Mouse (Mus musculus): Measurements from ENCODE around the gene Ehd2.
A peak's percentile ranks its signal among the peaks of the same experiment; 100 is the strongest.
"Not testable (repeated sequence)": the region's sequence is repeated elsewhere in the genome, so short reads cannot be mapped to it uniquely, and the experiment has no call there.

Ehd2 gene

GRCm38 (mm10) chr7:15945721-15946536, 21.4 kb downstream of the Ehd2 start, which contains the start of gene Nop53:
Nop53 (minus strand) TSS chr7:15946074.
- peak; percentile 93 to 95 for DNase-seq

GRCm38 (mm10) chr7:15945211-15945610, 22.2 kb downstream of the Ehd2 start:
- DNase-seq: no peak

DNA sequence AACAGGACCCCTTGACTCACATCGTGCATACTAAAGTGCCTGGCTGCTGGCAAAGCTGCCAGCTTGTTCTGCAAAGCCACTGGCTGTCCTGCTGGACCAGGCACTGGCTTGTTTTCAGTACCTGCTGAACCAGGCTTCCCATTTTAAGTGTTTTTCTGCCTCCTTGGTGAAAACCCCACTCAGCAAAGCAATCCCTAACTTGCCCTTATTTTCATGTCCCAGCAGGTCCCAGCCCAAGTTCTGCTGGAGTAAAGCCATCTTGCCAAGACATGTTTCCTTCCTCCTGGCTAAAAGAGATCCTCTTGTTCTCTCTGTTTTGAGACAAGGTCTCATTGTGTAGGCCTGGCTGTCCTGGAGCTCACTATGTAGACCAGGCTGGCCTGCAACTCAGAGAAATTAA, 23.1 kb downstream of the Ehd2 start:
- no peak for DNase-seq

DNA sequence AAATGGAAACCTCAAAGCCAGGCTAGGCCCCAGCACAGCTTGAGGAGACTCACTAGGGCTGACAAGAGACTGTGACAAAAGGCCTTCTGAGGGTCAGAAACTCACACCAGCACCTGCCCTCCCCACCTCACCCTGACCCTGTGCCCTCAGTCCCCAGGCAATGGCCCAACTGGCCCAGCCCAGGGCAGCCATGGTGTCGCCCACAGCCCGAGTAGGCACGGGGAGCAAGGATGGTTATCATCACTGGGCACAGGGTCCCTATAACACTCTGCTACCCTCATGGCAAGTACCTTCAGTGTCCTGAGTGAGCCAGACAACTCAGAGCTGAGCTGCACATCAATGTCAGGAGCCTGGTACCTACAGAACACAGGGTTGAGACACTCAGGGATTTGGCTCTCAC, 28.7 kb downstream of the Ehd2 start:
- no peak for DNase-seq

DNA sequence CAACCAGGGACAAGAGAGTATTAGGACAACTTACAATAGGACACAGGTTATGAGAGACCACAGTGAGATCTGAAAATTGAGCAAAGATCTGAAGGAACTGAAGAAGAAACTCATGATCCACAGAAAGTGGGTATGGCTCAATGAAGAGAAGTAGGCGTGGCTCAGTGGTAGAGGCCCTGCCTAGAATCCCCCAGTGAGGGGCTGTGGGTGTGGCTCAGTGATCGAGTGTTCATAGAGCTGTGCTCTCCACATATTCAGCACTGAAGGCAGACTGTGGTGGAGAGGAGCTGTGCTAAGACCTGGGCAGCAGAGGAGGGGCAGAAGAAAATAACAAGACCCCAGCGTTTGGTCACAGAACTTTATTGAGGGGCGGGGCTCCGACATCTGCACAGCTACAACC, 29.9 kb downstream of the Ehd2 start:
- no peak for DNase-seq

- peak in 1 of 2 experiments; percentile 45 for DNase-seq
Observed at GRCm38 (mm10) chr7:15933437-15934359, 33.7 kb downstream of the Ehd2 start.

DNA sequence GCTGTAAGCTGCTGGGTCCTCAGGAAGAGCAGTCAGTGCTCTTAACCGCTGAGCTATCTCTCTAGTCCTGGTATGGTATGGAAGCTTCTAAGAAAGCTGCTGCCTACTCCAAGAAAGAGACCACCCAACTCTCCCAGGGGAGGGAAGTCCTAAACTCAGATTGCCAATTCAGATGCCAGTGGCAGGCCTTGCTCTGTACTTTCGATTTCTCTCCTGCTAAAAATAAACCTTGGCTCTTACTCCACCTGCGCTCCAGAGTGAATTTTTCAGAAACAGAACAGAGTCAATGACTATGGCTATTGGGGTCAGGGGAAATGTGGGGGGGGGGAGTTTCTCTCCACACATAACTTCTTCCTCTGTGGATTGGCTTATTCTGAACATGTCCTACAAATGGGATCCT, 35.7 kb downstream of the Ehd2 start:
- DNase-seq: no peak

GRCm38 (mm10) chr7:15930543-15930942, 36.8 kb downstream of the Ehd2 start:
- no peak for DNase-seq

DNA sequence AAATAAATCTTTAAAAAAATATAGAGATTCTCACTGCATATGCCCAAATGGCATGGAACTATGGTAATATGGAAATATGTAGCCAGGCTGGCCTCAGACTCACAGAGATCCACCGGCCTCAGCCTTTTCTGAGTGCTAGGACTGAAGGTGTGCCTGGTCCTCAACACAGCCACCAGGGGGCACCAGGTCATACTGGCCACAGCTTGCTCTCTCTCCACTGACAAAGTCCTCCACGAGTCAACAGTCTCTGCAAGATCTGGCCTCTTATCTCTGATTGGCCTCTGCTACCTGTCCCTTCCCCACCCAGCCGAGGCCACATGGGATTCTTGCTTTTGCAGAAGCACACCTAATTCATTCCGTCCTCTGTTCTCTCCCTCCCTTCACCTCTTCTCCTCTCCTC, 37.5 kb downstream of the Ehd2 start:
- DNase-seq: peak; percentile 78 to 81

GRCm38 (mm10) chr7:15922220-15922773, 45.1 kb downstream of the Ehd2 start, which contains the start of gene Selenow:
Selenow (minus strand) TSS chr7:15922402.
- peak; percentile 91 to 95 for DNase-seq

- peak in 1 of 2 experiments; percentile 37 for DNase-seq
Observed at GRCm38 (mm10) chr7:15921796-15922195, 45.6 kb downstream of the Ehd2 start.

DNA sequence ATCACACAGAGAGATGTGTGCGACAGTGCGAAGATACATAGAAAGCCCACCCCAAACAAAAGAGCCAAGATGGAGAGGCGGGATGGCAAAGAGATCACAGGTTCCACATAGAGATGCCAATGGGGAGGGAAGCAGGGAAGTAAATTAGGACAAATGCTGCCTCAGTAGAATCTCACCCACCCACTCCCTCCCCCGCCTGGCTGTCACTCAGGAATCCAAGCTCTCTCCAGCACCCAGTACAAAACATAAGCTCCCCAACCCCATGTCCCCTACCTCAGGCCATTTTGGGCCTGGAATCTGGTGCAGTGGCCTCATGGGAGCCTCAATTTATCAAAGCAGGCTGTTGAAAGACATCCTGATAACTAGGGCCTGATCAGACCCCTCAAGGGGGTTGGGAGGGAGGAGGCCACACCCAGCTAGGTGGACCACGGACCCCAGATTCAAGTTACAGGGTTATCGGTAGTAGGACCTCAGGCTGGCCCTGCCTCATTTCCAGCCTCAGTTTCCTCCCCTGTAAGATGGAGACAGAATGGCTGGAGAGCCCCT, 46.6 kb downstream of the Ehd2 start:
- no peak for DNase-seq

DNA sequence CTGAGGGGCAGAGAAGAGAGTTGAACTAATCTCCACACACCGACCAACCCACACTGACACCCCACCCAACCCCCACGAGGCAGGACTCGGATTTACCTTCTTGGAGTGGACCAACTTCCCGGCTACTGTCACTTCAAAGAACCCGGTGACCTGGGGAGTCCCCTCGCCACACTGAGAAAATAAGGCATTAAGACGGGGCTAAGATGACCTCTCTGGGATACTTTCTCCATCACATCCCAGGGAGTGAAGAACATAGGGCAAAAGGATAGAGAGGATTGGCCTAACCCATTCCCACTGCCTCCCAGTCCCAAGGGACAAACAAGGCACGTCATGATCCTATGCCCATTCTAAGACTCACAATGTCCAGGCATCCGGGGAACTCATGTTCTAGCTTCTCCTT, 47.4 kb downstream of the Ehd2 start:
- no peak for DNase-seq

GRCm38 (mm10) chr7:15918371-15918770, 49.0 kb downstream of the Ehd2 start:
- no peak for DNase-seq

DNA sequence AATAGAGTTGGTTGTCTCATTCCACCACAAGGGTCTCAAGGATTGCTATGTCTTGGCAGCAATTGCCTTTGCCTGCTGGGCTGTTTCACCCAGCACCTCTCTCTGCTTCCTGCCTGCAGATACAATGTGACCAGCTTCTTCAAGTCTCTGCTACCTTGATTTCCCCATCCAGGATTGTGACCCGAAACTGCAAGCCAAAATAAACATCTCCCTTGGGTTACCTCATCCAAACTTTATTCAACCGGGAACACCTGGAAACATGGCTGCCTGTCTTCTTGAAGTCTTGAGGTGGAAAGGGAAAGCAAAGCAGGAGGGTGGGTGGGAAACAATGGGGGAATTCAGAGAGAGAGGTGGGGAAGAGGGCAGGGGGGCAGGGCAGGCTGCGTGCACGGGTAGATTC, 50.4 kb downstream of the Ehd2 start:
- DNase-seq: no peak

- no peak for DNase-seq
Observed at GRCm38 (mm10) chr7:15916134-15916723, 51.1 kb downstream of the Ehd2 start.

DNA sequence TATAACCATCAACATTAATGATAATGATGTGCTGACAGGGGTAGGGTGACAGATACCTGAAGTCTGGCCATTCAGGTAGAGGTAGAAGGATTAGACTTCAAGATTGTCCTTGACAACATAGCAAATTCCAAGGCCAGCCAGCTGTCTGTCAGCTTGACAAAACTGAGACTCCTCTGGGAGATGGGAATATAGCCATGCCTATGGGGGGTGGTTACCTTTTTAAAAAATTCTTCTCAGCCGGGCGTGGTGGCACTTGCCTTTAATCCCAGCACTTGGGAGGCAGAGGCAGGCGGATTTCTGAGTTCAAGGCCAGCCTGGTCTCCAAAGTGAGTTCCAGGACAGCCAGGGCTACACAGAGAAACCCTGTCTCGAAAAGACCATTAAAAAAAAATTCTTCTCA, 51.7 kb downstream of the Ehd2 start:
- DNase-seq: not testable (repeated sequence)

- DNase-seq: no peak
Observed at GRCm38 (mm10) chr7:15914751-15915150, 52.6 kb downstream of the Ehd2 start.

- DNase-seq: peak; percentile 67 to 68
Observed at GRCm38 (mm10) chr7:15914252-15914651, 53.1 kb downstream of the Ehd2 start.

DNA sequence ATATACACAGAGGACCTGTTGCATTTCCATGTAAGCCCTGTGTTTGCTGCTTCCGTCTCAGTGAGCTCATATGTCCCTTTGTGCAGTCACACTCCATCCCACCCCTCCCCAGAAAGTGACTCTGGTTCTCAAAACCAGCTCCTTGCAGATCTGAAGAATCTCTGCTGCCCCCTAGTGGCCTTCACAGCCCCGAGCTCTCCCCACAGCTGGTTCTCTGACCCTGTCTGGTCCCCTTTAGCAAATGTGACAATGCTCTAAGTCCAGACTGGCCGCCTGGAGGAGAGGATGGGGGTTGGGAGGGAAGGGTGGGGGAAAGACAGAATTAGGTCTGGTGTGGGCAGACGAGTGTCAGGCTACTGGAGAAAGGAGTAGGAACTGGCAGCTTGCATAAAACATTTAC, 55.2 kb downstream of the Ehd2 start:
- DNase-seq: peak; percentile 82 to 85

DNA sequence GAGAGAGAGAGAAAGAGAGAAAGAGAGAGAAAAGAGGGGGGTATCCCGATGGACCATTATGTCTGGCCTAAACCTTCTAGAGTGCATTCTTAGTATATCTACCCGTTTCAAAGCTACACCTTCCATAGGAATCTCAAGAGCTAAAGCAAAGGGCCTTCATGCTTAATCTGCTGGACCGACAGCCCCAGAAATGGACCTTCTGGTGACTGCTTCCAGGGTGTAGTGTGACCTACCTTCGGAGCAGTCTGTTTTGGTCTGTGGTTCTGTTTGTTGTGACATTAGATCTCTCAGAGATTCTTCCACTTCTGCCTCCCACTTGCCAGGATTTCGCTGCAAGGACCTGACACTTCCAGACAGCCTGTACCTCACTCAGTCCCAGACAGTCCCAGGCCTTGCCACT, 56.8 kb downstream of the Ehd2 start:
- DNase-seq: no peak

DNA sequence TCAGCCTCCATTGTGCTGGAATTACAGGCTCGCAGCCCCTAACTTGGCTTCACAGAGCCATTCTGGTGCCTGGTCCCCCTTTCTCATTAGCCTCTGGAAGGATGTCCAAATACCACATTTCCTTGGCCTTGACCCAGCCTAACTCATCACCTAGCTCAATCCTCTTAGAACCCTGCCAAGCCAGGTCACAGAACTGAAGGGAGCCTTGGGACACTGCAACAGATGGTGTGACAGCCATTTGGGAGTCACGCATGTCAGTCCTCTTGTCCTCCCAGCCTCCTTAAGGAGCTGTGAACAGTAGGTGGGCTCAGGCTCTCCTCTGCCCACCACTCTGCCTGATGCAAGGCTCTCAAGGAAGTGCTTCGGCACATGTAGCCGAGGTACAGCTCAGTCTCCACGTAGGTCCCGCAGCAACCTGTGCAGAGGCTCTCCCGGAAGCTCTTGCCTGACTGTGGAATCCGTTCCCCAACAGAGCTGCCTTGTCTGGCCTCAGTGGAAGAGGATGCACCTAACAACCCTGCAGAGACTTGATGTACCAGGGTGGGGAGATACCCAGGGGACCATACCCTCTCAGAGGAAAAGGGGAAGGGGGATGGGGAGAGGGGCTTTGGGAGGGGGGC, 59.3 kb downstream of the Ehd2 start:
- DNase-seq: no peak
